Mouse (Mus musculus): ENCODE results near the gene Sdk1. TPM values are rescaled to one million over a fixed set of nuclear protein-coding genes. Genes with fewer than 3 reads are reported as not detected.

The Sdk1 gene
- polyA plus RNA-seq, 1 experiment, result not detected

- H3K4me1 ChIP-seq, result no peaks in the 10 kb centered on the region
- no peaks in the 10 kb centered on the region for H3K36me3 ChIP-seq (replicated peaks; ENCODE audit: low read length)
- peaks cover 76% of the 10 kb centered on the region for H3K9me3 ChIP-seq
- no peak overlapping the region for H3K4me3 ChIP-seq (replicated peaks)
- no peaks in the 10 kb centered on the region for H3K27me3 ChIP-seq (replicated peaks)
- TF ChIP-seq FLI1 (IDR thresholded peaks at IDR 0.05; ENCODE audit: low read length), result no peak
Measured at GRCm38 (mm10) chr5:142074561-142075500, 833.5 kb downstream of the Sdk1 start.

GRCm38 (mm10) chr5:142080661-142081060 is 839.4 kb downstream of the Sdk1 start:
- H3K27me3 ChIP-seq (replicated peaks), result no peaks in the 10 kb centered on the region
- TF ChIP-seq GATA1 (IDR thresholded peaks at IDR 0.05; ENCODE audit: borderline replicate concordance, low read length), result no peak
- TF ChIP-seq FLI1 (IDR thresholded peaks at IDR 0.05; ENCODE audit: low read length), result no peak
- no peaks in the 10 kb centered on the region for H3K36me3 ChIP-seq (replicated peaks; ENCODE audit: low read length)
- H3K4me1 ChIP-seq, result no peaks in the 10 kb centered on the region
- H3K9me3 ChIP-seq, result peaks cover 59% of the 10 kb centered on the region
- no peak overlapping the region for H3K4me3 ChIP-seq (replicated peaks)

- Histone ChIP-seq H3K36me3 (replicated peaks; ENCODE audit: low read length) (no peaks in the 10 kb centered on the region), H3K4me3 (replicated peaks) (peak overlapping the region; percentile 39)
Measured at GRCm38 (mm10) chr5:142081076-142081475, 839.8 kb downstream of the Sdk1 start.

GRCm38 (mm10) chr5:142096377-142096841 is 855.1 kb downstream of the Sdk1 start:
- H3K4me1 ChIP-seq, result no peaks in the 10 kb centered on the region
- TF ChIP-seq FLI1 (IDR thresholded peaks at IDR 0.05; ENCODE audit: low read length), result no peak
- no peak for TF ChIP-seq GATA1 (IDR thresholded peaks at IDR 0.05; ENCODE audit: borderline replicate concordance, low read length)
- peaks cover 41% of the 10 kb centered on the region for H3K9me3 ChIP-seq
- H3K4me3 ChIP-seq (replicated peaks), result no peak overlapping the region
- H3K36me3 ChIP-seq (replicated peaks; ENCODE audit: low read length), result no peaks in the 10 kb centered on the region
- no peaks in the 10 kb centered on the region for H3K27me3 ChIP-seq (replicated peaks)

More at GRCm38 (mm10) chr5:142081076-142081475, 839.8 kb downstream of the Sdk1 start:
- Histone ChIP-seq H3K27me3 (replicated peaks) (no peaks in the 10 kb centered on the region), H3K4me1 (no peaks in the 10 kb centered on the region), H3K9me3 (peaks cover 60% of the 10 kb centered on the region)
- TF ChIP-seq FLI1 (IDR thresholded peaks at IDR 0.05; ENCODE audit: low read length) (no peak), GATA1 (IDR thresholded peaks at IDR 0.05; ENCODE audit: borderline replicate concordance, low read length) (no peak)

- Histone ChIP-seq H3K27me3 (replicated peaks) (no peaks in the 10 kb centered on the region), H3K9me3 (peaks cover 59% of the 10 kb centered on the region), H3K4me3 (replicated peaks) (no peak overlapping the region), H3K36me3 (replicated peaks; ENCODE audit: low read length) (no peaks in the 10 kb centered on the region), H3K4me1 (no peaks in the 10 kb centered on the region)
- TF ChIP-seq GATA1 (IDR thresholded peaks at IDR 0.05; ENCODE audit: borderline replicate concordance, low read length), result no peak
- no peak for TF ChIP-seq FLI1 (IDR thresholded peaks at IDR 0.05; ENCODE audit: low read length)
Measured at GRCm38 (mm10) chr5:142100176-142100575, 858.9 kb downstream of the Sdk1 start.

- H3K9me3 ChIP-seq, result peaks cover 58% of the 10 kb centered on the region
- no peaks in the 10 kb centered on the region for H3K27me3 ChIP-seq (replicated peaks)
- H3K4me1 ChIP-seq, result no peaks in the 10 kb centered on the region
- no peaks in the 10 kb centered on the region for H3K36me3 ChIP-seq (replicated peaks; ENCODE audit: low read length)
- no peak overlapping the region for H3K4me3 ChIP-seq (replicated peaks)
- TF ChIP-seq FLI1 (IDR thresholded peaks at IDR 0.05; ENCODE audit: low read length), result no peak
- TF ChIP-seq GATA1 (IDR thresholded peaks at IDR 0.05; ENCODE audit: borderline replicate concordance, low read length), result no peak
Measured at GRCm38 (mm10) chr5:142107434-142107833, 866.1 kb downstream of the Sdk1 start.

- no peak for TF ChIP-seq GATA1 (IDR thresholded peaks at IDR 0.05; ENCODE audit: borderline replicate concordance, low read length)
- TF ChIP-seq FLI1 (IDR thresholded peaks at IDR 0.05; ENCODE audit: low read length), result no peak
- Histone ChIP-seq H3K4me1 (no peaks in the 10 kb centered on the region), H3K4me3 (replicated peaks) (no peak overlapping the region), H3K36me3 (replicated peaks; ENCODE audit: low read length) (no peaks in the 10 kb centered on the region), H3K9me3 (peaks cover 77% of the 10 kb centered on the region), H3K27me3 (replicated peaks) (no peaks in the 10 kb centered on the region)
Measured at GRCm38 (mm10) chr5:142111989-142112388, 870.7 kb downstream of the Sdk1 start.

- H3K9me3 ChIP-seq, result peaks cover 80% of the 10 kb centered on the region
- no peaks in the 10 kb centered on the region for H3K4me1 ChIP-seq
- no peaks in the 10 kb centered on the region for H3K27me3 ChIP-seq (replicated peaks)
- no peak for TF ChIP-seq GATA1 (IDR thresholded peaks at IDR 0.05; ENCODE audit: borderline replicate concordance, low read length)
- TF ChIP-seq FLI1 (IDR thresholded peaks at IDR 0.05; ENCODE audit: low read length), result no peak
- no peak overlapping the region for H3K4me3 ChIP-seq (replicated peaks)
- H3K36me3 ChIP-seq (replicated peaks; ENCODE audit: low read length), result no peaks in the 10 kb centered on the region
Measured at GRCm38 (mm10) chr5:142113210-142114175, 872.2 kb downstream of the Sdk1 start.

GRCm38 (mm10) chr5:142127779-142128178 is 886.5 kb downstream of the Sdk1 start:
- no peaks in the 10 kb centered on the region for H3K36me3 ChIP-seq (replicated peaks; ENCODE audit: low read length)
- H3K4me1 ChIP-seq, result no peaks in the 10 kb centered on the region
- H3K27me3 ChIP-seq (replicated peaks), result no peaks in the 10 kb centered on the region
- peaks cover 38% of the 10 kb centered on the region for H3K9me3 ChIP-seq
- no peak overlapping the region for H3K4me3 ChIP-seq (replicated peaks)
- TF ChIP-seq FLI1 (IDR thresholded peaks at IDR 0.05; ENCODE audit: low read length) (no peak), GATA1 (IDR thresholded peaks at IDR 0.05; ENCODE audit: borderline replicate concordance, low read length) (no peak)

All from megakaryocyte, embryonic 14.5 days (primary cell).